Comparison of ENCODE assay signal across 8 mouse cellular contexts in the genomic region with DNA sequence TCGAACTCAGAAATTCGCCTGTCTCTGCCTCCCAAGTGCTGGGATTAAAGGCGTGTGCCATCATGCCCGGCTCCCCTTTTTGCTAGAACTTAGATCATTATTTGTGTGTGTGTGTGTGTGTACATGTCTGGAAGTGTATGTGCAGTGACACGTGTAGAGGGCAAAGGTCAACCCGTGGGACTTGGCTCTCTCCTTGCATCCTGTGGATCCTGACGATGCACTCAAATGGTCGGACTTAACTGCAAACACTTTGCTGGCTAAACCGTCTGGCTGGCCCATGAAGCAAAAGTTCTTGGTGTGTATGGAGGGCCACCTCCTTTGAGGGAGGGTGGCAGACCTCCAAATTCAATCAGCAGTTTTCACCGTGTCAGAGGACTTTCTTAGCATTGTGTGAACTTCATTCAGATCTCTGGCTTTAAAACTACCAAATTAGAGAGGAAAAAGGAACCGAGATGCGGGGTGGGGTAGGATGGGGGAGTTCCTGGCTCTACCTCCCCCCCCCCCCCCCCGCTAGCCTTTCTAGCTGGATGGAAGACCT. TPM values are rescaled to one million over a fixed set of nuclear protein-coding genes. Genes with fewer than 3 reads are reported as not detected.
DNase-seq lines count a peak whose midpoint lies in the region; ATAC-seq lines count a peak whose summit lies in the region.

No protein-coding gene starts in this region.

- peak overlapping the region; percentile 52 for H3K4me3 ChIP-seq in lung, embryonic 16.5 days (ENCODE audit: low read length)
- H3K4me3 ChIP-seq in hindbrain, embryonic 11.5 days (ENCODE audit: low read depth, low read length), result no peak overlapping the region; the same call in 1 of the 2 replicates
- peak overlapping the region; percentile 60 for H3K4me3 ChIP-seq in limb, embryonic 13.5 days
- H3K4me3 ChIP-seq in stomach, embryonic 16.5 days (replicated peaks; ENCODE audit: low read length), result peak overlapping the region; percentile 58

- peak overlapping the region; percentile 17; the same call in 1 of the 2 replicates for H3K9ac ChIP-seq in lung, embryonic 16.5 days (ENCODE audit: low read length)
- H3K9ac ChIP-seq in hindbrain, embryonic 11.5 days (ENCODE audit: low read depth, low read length), result peak overlapping the region; percentile 49; the same call in 1 of the 2 replicates
- peak overlapping the region; percentile 71 for H3K9ac ChIP-seq in limb, embryonic 13.5 days
- peak overlapping the region; percentile 75 for H3K9ac ChIP-seq in stomach, embryonic 16.5 days (ENCODE audit: low read length)

- no peak for ATAC-seq in lung, embryonic 16.5 days (ENCODE audit: low read depth)
- ATAC-seq in hindbrain, embryonic 11.5 days (ENCODE audit: low FRiP score), result no peak; the same call in 1 of the 2 replicates
- no peak for ATAC-seq in limb, embryonic 13.5 days (ENCODE audit: low FRiP score, low read depth)
- no peak; the same call in 1 of the 2 replicates for ATAC-seq in stomach, embryonic 16.5 days (ENCODE audit: insufficient read depth, low FRiP score)

- H3K4me1 ChIP-seq in lung, embryonic 16.5 days (replicated peaks; ENCODE audit: control insufficient read depth, insufficient read depth, low read length), result peaks cover 24% of the 10 kb centered on the region
- peaks cover 7% of the 10 kb centered on the region; the same call in 1 of the 2 replicates for H3K4me1 ChIP-seq in hindbrain, embryonic 11.5 days (replicated peaks; ENCODE audit: control insufficient read depth, insufficient read depth, low read length)
- peaks cover 38% of the 10 kb centered on the region for H3K4me1 ChIP-seq in limb, embryonic 13.5 days
- H3K4me1 ChIP-seq in stomach, embryonic 16.5 days (ENCODE audit: control insufficient read depth, insufficient read depth, low read length), result peaks cover 37% of the 10 kb centered on the region

- no peak for DNase-seq in lung, postnatal 4 days
- no peak for DNase-seq in hindbrain, embryonic 11.5 days (ENCODE audit: low spot score)
- no peak for DNase-seq in gastrocnemius, postnatal 14 days
- DNase-seq in layer of hippocampus, postnatal 36 days, result no peak
- DNase-seq in cerebellum, postnatal 25 days, result no peak

- no peak overlapping the region for H3K27ac ChIP-seq in lung, embryonic 16.5 days (ENCODE audit: low read length)
- H3K27ac ChIP-seq in hindbrain, embryonic 11.5 days (ENCODE audit: low read depth, low read length), result no peak overlapping the region
- H3K27ac ChIP-seq in limb, embryonic 13.5 days, result 0 out of 2 replicates have a peak overlapping the region, but pooled peaks have one; percentile 22
- H3K27ac ChIP-seq in stomach, embryonic 16.5 days (ENCODE audit: low read length), result peak overlapping the region; percentile 33; the same call in 1 of the 2 replicates

- intact Hi-C loops in gastrocnemius, postnatal 14 days (cut with DNase I; ENCODE audit: low total_unique reads), result no loop called here

- peak overlapping the region; percentile 97 for H3K4me2 ChIP-seq in lung, embryonic 16.5 days (ENCODE audit: low read depth, low read length)
- peak overlapping the region; percentile 94 for H3K4me2 ChIP-seq in hindbrain, embryonic 11.5 days (replicated peaks; ENCODE audit: low read depth, low read length)
- peak overlapping the region; percentile 96 for H3K4me2 ChIP-seq in limb, embryonic 13.5 days (replicated peaks)
- H3K4me2 ChIP-seq in stomach, embryonic 16.5 days (ENCODE audit: low read depth, low read length), result peak overlapping the region; percentile 97

- no peaks in the 10 kb centered on the region for H3K9me3 ChIP-seq in lung, embryonic 16.5 days (ENCODE audit: control insufficient read depth, low read length)
- H3K9me3 ChIP-seq in hindbrain, embryonic 11.5 days (ENCODE audit: control insufficient read depth, low read length), result no peaks in the 10 kb centered on the region
- no peaks in the 10 kb centered on the region for H3K9me3 ChIP-seq in limb, embryonic 13.5 days
- no peaks in the 10 kb centered on the region for H3K9me3 ChIP-seq in stomach, embryonic 16.5 days (replicated peaks; ENCODE audit: control insufficient read depth, low read length)

- H3K27me3 ChIP-seq in lung, embryonic 16.5 days (ENCODE audit: control insufficient read depth, insufficient read depth, low read depth, low read length), result peaks cover 7% of the 10 kb centered on the region; the same call in 1 of the 2 replicates
- H3K27me3 ChIP-seq in hindbrain, embryonic 11.5 days (ENCODE audit: control insufficient read depth, insufficient read depth, low read length), result no peaks in the 10 kb centered on the region
- no peaks in the 10 kb centered on the region for H3K27me3 ChIP-seq in limb, embryonic 13.5 days
- no peaks in the 10 kb centered on the region for H3K27me3 ChIP-seq in stomach, embryonic 16.5 days (ENCODE audit: control insufficient read depth, insufficient read depth, low read length)

- 57% methylated on average over 12 of the region's 13 CpGs for WGBS in lung, embryonic 16.5 days
- 54% methylated on average over 12 of the region's 13 CpGs for WGBS in hindbrain, embryonic 11.5 days
- WGBS in limb, embryonic 13.5 days, result 51% methylated on average over 12 of the region's 13 CpGs
- WGBS in stomach, embryonic 16.5 days, result 52% methylated on average over 13 of the region's 13 CpGs

- no peaks in the 10 kb centered on the region for H3K36me3 ChIP-seq in lung, embryonic 16.5 days (ENCODE audit: control insufficient read depth, insufficient read depth, low read length)
- no peaks in the 10 kb centered on the region for H3K36me3 ChIP-seq in hindbrain, embryonic 11.5 days (ENCODE audit: control insufficient read depth, insufficient read depth, low read length)
- H3K36me3 ChIP-seq in limb, embryonic 13.5 days, result no peaks in the 10 kb centered on the region
- H3K36me3 ChIP-seq in stomach, embryonic 16.5 days (ENCODE audit: control insufficient read depth, insufficient read depth, low read length), result no peaks in the 10 kb centered on the region

RNA-seq across cellular contexts. Expression of gene Ece1, which starts 50.8 kb away (rescaled TPM):
- polyA plus RNA-seq in lung, embryonic 16.5 days (2015; fragmentation: Nextera tagmentation; extraction: Ambion mirVana), result 48.1 and 53.8 TPM in 2 replicates
- 25.1 and 29.2 TPM in 2 replicates for polyA plus RNA-seq in hindbrain, embryonic 11.5 days (2014; fragmentation: Nextera tagmentation; extraction: Ambion mirVana)
- 29.2 and 31.4 TPM in 2 replicates for polyA plus RNA-seq in limb, embryonic 13.5 days (2015; fragmentation: Nextera tagmentation; extraction: Ambion mirVana)
- polyA plus RNA-seq in stomach, embryonic 16.5 days (2015; fragmentation: Nextera tagmentation; extraction: Ambion mirVana), result 48.6 and 59.9 TPM in 2 replicates
- total RNA-seq in gastrocnemius, postnatal 14 days (2021), result 10 to 100 TPM; 50.0 to 57.7 TPM
- total RNA-seq in layer of hippocampus, postnatal 36 days (2021), result 10 to 100 TPM; 54.4 to 57.3 TPM

Comparison
In these comparisons a context has a peak if more than half of its experiments do, and no peak if none do; other contexts are left out.
1. H3K27ac ChIP-seq: peak in limb, embryonic 13.5 days (single experiment) and stomach, embryonic 16.5 days (single experiment); none in lung, embryonic 16.5 days (single experiment) and hindbrain, embryonic 11.5 days (single experiment).
2. H3K9ac ChIP-seq: peak in every context shown above with its lines; median percentile 75 in stomach, embryonic 16.5 days; 71 in limb, embryonic 13.5 days; 49 in hindbrain, embryonic 11.5 days; 17 in lung, embryonic 16.5 days.
3. Peak in every context shown above with its lines, with median percentiles within 50 percentile points of each other: H3K4me2 ChIP-seq.